Mouse (Mus musculus): Measurements from ENCODE around the gene Ttc1.

GRCm38 (mm10) chr11:43779551-43779950, 31.7 kb upstream of the Ttc1 start:
- TF ChIP-seq HCFC1 (IDR thresholded peaks at IDR 0.05; ENCODE audit: borderline replicate concordance, insufficient read depth, low read length) = no peak
- no peak for TF ChIP-seq CHD2 (IDR thresholded peaks at IDR 0.05; ENCODE audit: low read depth, low read length)
